Mouse (Mus musculus): ENCODE measurements at regions not wholly inside any gene's neighbourhood (a gene's known extent, or its start where the extent isn't known, plus 50 kb on each side); places are given as distances from the start of the nearest gene placed in this dataset.

- DNase-seq (ENCODE audit: low spot score): no peak
Observed at GRCm38 (mm10) chr1:186572651-186573050, 133.1 kb downstream of the Tgfb2 start.

DNA sequence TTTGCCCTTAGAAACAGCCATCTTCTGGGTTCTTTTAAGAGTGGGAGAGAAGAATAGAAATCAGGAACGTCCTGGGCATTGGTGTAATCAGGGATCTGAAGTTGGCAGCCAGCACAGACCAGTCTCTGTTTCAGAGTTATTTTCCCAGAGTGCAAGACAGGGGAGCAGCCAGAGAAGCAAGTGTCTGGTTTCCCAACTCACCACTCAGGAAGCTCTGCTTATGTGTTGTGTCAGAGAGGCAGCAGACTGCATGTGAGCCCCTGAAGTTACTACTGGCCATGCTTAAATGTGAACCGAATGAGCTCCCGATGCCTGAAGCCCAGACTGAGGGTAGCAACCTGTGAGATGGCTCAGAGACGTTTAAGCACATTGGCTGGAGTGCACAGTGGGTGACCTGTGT lies 133.7 kb downstream of the Tgfb2 start:
- DNase-seq (ENCODE audit: low spot score): no peak

- DNase-seq (ENCODE audit: low spot score): no peak
Observed at GRCm38 (mm10) chr1:186568496-186568895, 137.3 kb downstream of the Tgfb2 start.

GRCm38 (mm10) chr1:186568076-186568475 lies 137.7 kb downstream of the Tgfb2 start:
- DNase-seq (ENCODE audit: low spot score): no peak

DNA sequence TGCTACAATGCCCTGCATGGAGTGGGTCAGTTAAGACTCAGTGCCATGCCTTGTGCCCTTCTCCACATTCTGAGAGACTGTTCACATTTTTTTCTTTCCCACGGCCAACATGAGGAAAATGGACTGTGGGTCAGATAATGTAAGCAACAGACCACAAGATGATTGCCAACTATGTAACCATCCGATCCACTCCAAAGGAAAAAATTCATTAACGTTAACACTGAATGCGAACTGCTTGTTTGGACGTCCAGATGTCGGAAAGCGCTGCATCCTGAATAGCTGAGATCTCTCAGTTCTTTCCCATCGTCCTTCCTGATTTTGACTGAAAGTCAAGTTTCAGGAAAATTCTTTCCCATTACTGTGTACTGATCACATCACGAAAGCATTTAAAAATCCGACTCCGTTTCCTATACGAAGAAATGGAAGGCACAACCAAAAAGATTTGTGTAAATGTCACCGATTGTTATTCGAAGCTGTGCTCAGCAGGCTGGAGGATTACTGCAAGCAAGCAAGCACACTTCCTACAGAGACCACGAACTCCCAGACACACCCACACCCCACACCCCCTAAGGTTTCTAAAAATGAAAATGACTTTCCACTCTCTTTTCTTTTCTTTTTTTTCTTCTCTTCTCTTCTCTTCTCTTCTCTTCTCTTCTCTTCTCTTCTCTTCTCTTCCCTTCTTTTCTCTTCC lies 138.5 kb downstream of the Tgfb2 start:
- DNase-seq (ENCODE audit: low spot score): peak; percentile 36

DNA sequence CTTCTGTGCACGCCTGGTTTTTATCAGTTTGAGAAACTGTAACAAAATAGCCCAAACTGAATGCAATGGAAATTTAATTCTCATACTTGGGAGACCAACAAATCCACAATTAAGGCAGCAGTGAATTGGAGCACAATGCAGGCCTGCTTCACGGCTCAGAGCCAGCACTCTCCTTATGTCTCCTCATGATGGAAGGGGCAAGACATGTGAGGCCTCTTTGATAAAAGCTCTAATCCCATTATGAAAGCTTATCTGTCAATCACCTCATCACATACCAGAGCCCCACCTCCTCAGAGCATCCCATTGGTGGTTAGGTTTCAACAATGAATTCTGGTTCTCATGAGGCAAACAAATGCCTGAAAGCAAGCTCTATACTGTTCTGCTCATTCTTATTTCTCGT lies 143.8 kb downstream of the Tgfb2 start:
- DNase-seq (ENCODE audit: low spot score): no peak

GRCm38 (mm10) chr1:186555441-186555975 lies 150.3 kb downstream of the Tgfb2 start:
- peak; percentile 18 for DNase-seq (ENCODE audit: low spot score)

GRCm38 (mm10) chr1:186554520-186555010 lies 151.2 kb downstream of the Tgfb2 start:
- DNase-seq (ENCODE audit: low spot score): no peak

GRCm38 (mm10) chr1:186552689-186553088 lies 153.1 kb downstream of the Tgfb2 start:
- DNase-seq (ENCODE audit: low spot score): no peak

DNA sequence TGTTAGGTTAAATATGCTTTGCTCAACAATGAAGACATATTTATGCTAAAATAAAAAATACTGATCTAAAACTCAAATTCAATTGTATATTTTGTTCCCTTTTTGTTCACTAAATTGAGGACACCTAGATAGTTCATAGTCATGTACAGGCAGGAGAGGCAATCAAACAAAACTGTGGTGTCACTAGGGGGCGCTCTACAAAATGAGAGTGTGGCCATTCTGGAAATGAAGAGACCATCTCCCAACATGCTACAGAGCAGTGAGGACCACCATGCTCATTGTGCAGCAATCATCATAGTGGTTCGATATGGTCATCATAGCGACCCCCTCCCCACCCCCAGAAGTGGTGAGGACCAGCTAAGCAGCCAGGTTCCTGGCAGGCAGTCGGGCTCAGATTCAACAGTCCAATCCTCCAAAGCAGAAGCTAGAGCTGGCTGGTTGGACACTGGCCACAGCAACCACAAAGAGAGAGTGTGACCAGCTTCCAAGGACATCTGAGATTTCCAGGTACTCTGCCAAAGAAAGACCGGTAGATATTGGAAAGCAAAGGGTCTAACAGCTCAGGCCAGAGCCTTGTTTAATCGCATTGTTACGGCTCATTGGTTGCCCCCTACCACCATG lies 155.4 kb downstream of the Tgfb2 start:
- peak; percentile 20 for DNase-seq (ENCODE audit: low spot score)

- no peak for DNase-seq (ENCODE audit: low spot score)
Observed at GRCm38 (mm10) chr1:186549207-186549606, 156.6 kb downstream of the Tgfb2 start.

DNA sequence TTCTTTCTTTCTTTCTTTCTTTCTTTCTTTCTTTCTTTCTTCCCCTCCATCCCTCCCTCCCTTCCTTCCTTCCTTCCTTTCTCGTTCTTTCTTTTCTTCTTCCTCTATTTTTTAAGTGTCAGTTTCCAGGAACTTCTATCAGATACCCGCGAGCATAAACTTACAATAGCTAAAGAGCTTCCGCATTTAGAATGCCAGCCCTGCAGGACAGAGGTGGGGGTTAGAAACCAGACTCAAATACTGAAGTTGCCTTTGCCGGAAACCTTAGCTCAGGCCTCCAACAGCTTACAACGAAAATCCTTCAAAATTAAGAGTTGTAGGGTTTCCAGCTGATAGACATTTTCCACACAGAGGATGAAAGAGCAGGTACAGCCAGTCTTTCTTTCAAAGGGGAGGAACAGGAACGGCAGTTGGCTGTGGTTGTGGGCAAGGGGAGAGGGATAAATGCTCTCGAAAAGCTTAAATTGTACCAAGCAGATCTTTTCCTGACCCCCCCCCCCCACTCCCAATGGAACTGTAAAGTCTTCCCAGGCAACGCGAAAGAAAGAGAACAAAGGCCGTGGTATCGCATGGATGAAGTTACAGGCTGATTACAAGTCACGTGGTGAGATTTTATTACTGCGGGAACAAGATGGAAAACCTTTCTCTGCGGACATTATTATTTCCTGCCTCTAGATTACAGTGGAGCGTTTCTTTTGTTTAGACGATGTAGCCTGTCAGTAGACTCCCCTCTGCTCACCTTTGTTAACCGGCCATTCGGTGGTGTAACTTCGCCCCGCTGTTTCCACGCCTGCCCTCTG lies 159.2 kb downstream of the Tgfb2 start:
- DNase-seq (ENCODE audit: low spot score): no peak

DNA sequence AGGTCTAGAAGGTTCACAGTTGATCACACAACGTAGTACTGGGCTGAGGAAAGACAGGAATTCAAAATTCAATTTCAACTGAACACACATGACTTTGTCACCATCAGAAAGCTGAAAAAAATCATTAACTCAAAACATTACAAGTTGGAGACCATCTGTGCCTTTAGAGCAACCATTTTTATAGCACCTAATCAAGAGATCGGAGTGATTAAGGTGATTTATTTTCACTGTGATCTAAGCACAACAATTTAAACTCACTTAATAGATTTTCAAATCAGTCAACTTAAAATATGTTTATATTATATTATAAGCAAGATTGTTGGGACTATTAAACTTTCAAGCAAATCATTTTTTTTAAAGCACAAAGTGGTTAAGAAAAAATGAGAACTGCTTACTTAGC lies 165.7 kb downstream of the Tgfb2 start:
- DNase-seq (ENCODE audit: low spot score): no peak

GRCm38 (mm10) chr1:186538233-186538632 lies 167.6 kb downstream of the Tgfb2 start:
- no peak for DNase-seq (ENCODE audit: low spot score)

DNA sequence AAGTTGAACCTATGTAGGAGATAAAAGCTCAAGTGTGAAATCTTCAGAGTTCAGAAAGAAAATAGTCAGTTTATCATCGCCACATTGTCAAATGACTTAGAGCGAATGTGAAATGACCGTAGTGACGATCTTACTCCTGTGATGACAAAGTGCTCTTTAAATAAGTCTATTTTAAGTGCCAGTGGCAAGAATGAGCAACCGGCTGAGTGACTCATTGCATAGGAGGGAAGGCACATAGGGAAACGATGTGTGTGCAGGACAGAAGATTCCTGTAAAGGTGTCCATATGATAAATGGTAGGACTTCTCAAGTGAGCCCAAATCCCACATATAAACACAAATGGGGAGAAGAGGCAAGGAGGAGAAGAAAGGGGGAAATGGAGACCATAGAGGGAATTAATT lies 189.8 kb downstream of the Tgfb2 start:
- DNase-seq (ENCODE audit: low spot score): no peak

DNA sequence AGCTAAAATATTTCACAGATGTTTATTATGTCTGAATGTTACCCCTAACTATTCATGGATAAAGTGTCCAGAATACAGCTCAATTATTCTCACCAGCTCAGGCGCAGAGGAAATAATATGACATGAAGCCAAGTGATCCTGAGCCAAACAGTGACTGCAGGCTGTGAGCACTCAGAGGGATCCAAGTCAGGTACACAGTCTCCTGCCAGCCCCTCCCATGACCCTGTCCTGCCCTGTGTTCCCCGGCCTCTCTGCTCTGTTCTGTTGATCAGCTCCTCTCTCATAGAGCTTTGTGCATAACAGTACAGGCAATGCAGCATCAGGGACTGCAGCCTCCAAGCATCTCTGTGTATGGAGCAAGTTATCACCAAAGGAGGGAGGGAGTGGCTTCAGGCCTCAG lies 190.7 kb downstream of the Tgfb2 start:
- DNase-seq (ENCODE audit: low spot score): peak; percentile 28

- DNase-seq (ENCODE audit: low spot score): no peak
Observed at GRCm38 (mm10) chr1:186513861-186514260, 191.9 kb downstream of the Tgfb2 start.

GRCm38 (mm10) chr1:186510531-186510930 lies 195.3 kb downstream of the Tgfb2 start:
- no peak for DNase-seq (ENCODE audit: low spot score)

- peak; percentile 13 for DNase-seq (ENCODE audit: low spot score)
Observed at GRCm38 (mm10) chr1:186508358-186508757, 197.4 kb downstream of the Tgfb2 start.

DNA sequence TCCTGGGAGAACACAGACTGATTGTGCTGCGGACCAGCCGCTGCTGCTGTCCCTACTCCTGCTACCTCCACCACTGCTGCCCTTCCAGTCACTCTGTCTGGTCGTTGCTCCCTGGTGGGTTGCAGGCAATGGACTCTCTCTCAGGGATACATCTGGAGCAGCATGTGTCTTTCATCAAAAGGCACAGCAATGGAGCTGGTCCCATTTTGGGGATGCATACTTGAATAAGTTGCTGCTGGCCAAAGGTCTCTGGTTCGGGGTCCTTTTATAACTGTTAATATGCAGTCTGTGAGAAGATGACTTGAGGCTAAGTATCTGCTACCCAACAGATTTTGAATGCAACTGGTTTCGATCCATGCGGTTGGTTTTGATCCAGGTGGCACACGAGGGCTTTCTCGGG lies 197.8 kb downstream of the Tgfb2 start:
- no peak for DNase-seq (ENCODE audit: low spot score)

- DNase-seq (ENCODE audit: low spot score): no peak
Observed at GRCm38 (mm10) chr1:186506517-186506916, 199.3 kb downstream of the Tgfb2 start.

- no peak for DNase-seq (ENCODE audit: low spot score)
Observed at GRCm38 (mm10) chr1:186505912-186506311, 199.9 kb downstream of the Tgfb2 start.
